Mouse (Mus musculus): ENCODE measurements around the gene Naaa.
A peak's percentile ranks its signal among the peaks of the same experiment; 100 is the strongest.

The Naaa gene

DNA sequence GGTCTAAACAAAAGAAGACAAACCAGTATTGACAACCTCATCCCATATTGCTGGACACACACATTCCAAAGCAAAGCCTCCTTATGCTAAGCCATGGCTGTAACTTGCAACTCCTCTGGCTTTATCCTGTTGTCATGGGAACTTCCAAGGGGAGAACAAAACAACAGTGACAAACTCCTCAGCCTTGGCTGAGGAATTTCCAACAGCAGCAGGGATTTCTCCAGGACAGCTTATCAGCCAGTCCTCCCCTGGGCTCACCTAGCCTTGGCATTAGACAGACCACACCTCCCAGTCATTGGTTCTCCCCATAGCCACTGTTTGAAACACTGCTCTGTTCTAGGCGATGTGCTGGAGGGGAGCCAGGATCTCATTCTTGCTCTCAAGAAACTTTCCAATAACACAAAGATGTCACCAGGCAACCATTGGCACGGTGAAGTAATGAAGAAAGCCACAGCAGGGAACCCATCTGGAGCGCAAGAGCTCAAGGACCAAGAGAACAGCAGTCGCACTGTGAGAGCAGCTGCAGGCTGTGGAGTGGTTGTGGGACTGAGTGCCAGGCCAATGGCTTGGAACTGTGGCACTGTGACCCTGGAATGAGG lies 14.1 kb downstream of the Naaa start:
- DNase-seq (ENCODE audit: low spot score in 2 of 2), result peak; percentile 58 to 85

DNA sequence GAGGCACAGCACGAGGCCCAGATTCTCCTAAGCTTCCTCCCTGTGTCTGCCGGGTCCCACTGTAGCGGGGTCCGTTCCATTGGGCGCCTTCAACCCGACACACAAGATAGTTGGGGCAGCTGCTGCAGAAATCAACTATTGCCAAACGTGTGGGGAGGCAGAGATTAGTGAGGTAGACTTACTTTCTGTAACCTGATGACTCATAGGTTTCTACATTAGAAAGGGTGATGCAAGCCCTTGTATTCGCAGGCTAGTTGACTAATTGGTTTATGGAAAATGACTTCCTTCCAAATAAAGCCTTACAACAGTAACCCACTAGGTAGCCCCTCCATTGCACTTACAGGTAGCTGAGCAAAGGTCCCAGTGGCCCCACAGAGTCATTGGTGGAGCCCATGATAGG lies 15.3 kb downstream of the Naaa start:
- DNase-seq (ENCODE audit: low spot score in 2 of 2), result no peak

DNA sequence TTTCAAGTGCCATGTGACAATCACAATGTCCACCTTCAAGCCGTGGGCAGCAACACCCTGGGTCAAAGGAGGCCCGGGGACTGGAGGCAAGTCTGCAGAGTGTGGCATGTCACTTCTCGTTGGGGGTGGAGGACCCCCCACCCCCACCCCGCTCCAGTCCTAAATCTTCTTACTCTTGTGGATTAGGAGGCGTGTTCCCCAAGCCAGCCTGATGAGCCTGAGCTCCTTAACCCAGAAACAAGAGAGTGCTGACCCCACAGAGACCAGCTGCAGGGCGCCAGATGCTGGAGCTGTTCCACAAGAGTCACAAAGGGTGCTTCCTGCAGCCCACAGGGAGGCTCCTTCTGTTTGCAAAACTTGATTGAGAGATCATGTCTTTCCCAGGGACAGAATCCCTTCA lies 21.8 kb downstream of the Naaa start, which contains the start of gene Ppef2:
Ppef2 (minus strand) TSS at position 61 of the 400 bp plus-strand sequence.
- no peak for DNase-seq (ENCODE audit: low spot score in 2 of 2)

DNA sequence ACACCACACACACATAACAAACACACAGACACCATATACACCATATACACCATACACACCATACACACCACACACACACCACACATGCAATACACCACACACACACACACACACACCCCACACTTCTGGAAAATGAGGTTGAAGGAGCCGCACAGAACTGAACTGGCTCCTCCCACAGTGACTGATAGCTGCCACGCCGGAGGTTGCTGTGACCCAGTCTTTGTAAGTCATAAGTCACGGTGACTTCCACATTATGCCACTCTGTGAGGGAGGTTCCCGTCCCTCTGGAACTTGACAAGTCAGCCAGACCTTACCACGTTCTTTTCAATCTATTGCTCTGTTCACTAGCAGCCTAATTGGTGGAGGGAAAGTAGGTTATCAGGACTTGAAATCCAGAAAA lies 23.5 kb downstream of the Naaa start:
- no peak for DNase-seq (ENCODE audit: low spot score in 2 of 2)

DNA sequence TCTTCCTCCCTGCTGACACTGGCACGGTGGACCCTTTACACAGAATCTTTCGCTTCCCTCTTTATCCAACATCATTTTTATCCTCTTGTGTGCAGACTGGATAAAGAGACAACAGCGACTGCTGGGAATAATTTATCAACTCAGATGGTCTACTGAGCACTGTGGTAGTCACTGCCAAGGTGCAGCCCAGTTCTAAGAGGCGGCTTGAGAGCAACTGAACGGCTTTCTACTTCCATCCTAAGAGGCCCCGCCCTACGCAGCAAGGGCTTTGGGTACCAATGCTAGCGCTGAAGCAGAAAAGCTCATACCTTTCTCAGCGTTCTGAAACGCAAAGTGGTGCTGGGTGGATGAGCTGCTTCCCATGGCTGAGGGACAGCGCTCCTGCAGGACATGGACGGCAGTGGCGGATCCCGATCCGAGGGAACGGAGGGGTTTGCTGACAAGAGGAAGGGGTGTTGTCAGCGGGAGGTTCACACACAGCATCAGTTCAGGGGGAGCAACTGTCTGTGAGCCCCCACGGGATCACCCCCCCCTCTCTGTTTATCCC lies 25.1 kb downstream of the Naaa start:
- DNase-seq (ENCODE audit: low spot score in 2 of 2), result peak in 1 of 2 experiments; percentile 9

DNA sequence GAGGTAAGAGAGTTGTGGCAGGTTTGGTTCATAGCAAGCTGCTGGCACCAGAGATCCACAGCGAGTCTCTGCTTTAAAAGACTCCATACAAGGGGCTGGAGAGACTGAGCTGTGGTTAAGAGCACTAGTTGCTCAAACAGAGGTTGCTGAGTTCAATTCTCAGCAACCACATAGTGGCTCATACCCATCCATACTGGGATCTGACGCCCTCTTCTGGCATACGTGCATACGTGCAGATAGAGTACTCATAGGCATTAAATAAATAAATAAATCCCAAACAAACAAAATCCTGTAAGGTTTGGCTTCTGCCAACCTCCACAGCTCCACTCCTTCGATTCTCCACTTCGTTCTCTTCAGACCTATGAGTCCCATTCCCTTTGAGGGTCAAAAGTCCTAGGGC lies 25.9 kb downstream of the Naaa start:
- no peak for DNase-seq (ENCODE audit: low spot score in 2 of 2)

DNA sequence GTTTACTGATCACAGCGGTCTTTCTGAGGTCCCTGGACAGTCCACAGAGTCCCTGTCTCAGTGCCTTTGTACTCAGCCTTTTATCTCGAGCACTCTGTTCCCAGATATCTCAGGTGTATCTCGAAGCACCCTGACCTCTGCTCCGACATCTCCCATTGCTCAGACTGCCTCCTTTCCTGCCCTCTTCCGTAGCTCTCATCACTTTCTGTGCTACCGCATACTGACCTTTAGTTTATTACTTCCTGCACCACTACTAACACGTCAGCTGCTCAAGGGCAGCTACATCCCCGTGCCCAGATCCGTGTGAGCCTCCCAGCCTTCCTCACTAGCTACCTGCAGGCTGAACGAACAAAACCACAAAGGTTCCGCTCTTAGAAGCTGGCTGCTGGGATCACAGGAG lies 29.4 kb downstream of the Naaa start:
- DNase-seq (ENCODE audit: low spot score in 2 of 2), result no peak

DNA sequence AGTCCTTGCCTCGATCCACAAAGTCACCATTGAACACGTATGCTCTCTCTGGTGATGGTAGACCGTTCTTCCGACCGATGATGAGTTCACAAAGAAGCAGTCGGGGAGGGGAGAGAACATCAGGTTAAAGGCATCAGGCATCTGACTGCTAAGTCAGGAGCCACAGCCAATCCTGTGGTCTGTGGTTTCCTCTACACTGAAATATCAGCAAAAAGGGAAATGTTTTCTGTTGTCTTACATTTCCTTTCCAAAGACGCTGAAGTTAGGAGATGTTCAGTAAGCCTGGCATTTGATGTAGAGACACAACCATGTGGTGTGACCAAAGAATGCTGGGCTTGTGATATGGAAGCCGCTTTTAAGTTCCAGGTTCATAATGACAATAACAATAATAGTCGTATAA lies 32.5 kb downstream of the Naaa start:
- DNase-seq (ENCODE audit: low spot score in 2 of 2), result no peak

DNA sequence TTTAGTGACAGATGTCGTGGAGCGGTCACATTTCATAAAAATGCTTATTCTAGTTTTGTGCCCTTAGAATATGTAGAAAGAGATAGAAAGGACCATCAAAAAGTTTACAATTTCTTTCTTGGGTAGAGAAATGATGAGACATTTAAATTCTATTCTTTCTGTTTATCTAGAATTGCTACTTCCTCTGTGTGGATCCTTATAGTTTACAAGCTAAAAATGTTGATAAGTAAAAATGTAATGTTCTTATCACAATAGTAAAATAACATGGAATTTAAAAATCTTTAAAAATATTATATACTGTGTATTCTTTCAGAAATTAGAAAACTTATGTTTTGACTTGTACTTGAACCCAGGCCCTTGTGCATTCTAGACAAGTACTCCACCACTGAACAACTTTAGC lies 33.1 kb downstream of the Naaa start:
- DNase-seq (ENCODE audit: low spot score in 2 of 2), result no peak

DNA sequence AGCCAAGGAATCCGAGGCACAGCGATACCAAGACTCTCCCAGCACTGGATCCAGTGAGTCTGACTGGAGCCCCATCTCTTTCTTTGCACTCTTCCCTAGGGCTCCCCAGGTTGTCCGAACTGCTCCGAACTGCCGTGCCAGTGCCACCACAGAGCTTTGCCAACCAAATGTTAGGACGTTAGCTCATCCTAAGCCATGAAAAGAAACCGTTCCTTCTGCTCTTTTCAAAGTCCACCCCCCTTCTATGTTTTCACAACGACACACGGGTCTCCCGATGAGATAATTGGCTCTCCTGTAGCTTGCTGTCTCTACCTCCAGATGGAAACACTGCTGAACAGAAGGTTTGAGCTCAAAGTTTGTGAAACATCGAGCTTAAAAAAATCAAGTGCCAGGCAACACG lies 37.2 kb downstream of the Naaa start:
- DNase-seq (ENCODE audit: low spot score in 2 of 2), result peak in 1 of 2 experiments; percentile 45

DNA sequence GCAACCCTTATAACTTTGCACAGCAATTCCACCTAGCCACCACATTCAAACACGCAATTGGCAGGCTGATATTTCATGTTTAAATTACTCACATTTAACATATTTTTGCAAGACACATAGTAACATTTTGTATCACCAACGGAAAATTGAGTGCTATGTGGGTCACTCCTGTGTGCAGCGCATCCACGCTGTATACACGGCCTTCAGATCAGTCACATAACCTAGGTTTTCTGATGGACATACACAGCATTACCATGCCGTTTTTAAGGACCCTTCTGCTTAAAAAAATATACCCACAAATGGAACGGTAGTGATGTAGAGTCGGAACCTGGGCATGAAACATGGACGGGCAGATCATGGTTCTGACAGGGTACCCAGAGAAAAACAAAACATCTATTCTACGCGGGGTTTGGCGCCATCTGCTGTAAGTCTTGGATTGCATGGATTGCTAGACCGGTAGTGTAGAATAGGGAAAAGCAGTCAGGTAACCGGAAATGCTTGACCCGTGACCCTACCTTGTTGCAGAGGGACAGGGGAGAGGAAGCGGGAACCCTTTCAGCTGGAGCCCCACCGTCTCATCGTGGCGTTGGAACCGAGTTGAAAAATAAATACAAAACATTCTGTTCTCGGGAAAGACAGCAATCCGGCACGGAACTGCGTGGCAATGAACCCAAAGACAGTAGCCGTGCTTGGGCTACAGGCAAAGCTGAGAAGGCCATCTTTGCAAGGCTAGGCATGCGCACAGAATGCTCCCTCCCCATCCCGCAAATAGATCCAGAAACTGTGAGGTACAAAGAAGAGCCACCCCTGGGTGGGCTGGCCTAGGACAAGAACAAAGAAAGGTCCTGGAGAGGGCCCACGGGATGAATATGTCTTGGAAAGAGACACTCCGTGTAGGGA lies 38.4 kb downstream of the Naaa start:
- peak; percentile 64 to 86 for DNase-seq (ENCODE audit: low spot score in 2 of 2)

DNA sequence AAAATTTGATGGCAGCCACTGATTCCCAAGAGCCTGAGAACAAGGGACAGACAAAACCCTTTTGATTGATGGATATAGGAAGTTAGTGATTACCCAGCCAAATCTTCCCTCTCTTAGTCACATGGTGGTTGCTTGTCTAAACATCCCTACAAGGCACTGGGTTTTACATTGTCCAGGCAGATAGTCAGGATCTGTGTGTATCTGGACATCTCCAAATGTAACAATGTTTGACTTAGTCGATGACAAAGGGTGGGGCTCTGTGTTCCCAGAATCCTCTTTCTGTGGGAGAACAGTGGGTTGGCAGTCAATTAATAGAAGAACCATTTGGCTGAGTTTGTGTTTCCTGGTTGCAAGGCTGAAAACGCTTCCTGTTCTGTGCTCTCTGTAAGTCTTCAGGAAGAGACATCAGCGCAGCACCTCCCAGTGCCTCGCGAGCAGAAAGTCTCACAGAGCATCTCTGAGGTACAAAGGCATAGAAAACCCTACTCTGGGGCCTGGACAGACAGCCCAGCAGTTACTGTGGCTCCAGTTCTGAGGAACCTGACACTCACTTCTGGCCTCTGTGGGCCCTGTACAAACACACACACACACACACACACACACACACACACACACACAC lies 42.9 kb downstream of the Naaa start:
- DNase-seq (ENCODE audit: low spot score in 2 of 2), result no peak

DNA sequence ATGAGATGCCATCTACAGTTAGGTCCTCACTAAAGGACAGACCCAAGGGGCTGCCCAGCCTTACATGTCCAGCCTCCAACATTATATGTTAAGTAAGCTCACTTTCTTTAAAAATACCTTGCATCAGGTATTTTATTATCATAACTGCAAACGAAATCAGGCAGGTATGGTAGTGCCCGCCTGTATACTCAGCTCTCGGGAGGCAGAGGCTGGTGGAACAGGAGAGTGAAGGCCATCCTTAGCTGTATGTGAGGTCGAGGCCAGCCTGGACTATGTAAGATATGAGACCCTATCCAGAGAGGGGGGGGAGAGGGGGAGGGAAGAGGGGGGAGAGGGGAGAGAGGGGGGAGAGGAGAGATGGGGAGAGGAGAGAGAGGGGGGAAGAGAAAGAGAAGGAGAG lies 44.6 kb downstream of the Naaa start:
- DNase-seq (ENCODE audit: low spot score in 2 of 2), result no peak

DNA sequence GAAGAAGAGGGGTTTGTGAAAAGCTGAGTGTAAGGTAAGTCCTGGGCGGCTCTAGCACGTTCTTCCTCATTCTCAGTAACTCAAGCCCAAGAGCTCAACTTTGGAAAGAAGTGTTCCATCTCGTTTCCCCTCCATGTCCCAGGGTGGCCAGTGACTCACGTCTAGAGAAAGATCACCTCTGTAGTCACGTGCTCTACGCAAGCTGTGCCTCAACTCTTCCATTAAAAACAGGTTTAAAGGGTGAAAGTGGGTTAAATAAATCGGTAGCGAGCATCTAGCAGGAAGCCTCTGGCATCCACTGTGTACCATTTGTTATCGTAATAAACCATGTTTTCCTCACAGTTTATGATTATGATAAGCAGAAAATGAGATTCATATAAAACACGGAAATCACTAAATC lies 46.1 kb downstream of the Naaa start:
- DNase-seq (ENCODE audit: low spot score in 2 of 2), result no peak

DNA sequence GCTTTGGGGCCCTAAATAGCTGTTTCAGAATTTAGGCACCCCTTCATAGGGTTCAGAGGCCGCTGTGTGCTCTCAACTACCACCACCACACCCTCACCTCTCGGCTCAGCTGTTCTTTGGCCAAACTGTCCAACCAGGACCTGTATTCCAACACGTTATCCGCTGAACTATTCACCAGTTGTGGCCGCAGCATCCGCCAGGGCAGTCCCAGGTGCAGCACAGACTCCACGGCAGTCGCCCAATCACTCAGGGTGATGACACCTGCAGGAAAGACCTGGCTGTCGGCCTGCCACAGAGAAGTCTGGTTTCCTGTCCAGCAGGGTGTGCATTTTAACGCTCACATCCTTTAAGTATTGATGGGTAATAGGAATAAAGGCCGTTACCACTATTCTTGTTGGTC lies 47.7 kb downstream of the Naaa start:
- no peak for DNase-seq (ENCODE audit: low spot score in 2 of 2)

DNA sequence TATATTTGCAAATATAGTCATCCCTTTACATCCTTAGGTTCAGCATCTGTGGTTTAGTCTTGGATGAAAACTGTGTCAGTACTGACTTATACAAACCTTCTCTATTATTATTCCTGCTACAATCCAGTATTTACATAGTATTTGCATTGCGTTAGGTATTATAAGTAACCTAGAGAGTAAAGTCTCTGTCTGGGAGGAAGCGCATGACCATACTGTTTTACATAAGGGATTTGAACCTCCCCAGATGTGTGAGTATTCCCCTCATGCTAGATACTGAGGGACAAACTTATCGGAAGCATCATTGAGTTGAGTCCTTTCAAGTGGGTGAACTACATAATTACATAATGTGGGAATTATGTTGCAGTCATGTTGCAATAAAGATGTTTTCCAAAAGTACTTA lies 48.5 kb downstream of the Naaa start:
- DNase-seq (ENCODE audit: low spot score in 2 of 2), result no peak

DNA sequence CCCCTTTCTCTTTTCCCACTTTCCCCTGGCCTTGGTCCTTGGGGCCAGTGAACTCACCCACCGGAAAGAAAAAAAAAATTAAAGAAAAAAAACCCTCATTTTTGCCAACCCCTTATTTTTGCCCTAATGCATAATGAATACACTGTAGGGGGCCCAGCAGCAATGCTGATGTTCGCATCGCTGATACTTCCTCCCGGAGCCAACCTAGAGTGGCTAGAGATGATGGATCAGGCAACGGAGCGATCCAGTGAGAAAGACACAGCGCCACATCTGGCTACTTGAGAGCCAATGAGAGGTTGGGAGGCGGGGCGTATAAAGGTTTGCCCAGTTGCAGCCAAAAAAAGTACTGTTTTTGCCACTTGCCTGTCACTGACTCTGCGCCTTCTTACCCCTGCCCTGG lies 49.2 kb downstream of the Naaa start:
- DNase-seq (ENCODE audit: low spot score in 2 of 2), result no peak

DNA sequence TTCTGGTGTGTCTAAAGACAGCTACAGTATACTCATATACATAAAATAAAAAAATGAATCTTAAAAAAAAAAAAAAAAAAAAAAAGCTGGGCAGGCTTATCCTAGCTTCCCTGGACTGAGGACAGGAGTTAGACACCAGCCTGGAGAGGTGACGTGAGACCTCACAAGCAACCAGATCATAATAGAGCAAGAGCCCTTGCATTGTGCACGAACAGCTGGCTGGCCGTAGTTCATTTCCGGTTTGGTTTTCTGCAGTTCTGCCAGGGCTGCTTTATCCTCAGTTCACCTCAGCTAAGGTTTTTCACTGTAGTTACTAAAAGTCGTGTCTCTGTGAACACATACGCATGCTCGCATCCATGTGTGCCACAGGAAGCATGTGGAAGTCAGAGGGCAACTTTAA lies 50.2 kb downstream of the Naaa start:
- no peak for DNase-seq (ENCODE audit: low spot score in 2 of 2)

DNA sequence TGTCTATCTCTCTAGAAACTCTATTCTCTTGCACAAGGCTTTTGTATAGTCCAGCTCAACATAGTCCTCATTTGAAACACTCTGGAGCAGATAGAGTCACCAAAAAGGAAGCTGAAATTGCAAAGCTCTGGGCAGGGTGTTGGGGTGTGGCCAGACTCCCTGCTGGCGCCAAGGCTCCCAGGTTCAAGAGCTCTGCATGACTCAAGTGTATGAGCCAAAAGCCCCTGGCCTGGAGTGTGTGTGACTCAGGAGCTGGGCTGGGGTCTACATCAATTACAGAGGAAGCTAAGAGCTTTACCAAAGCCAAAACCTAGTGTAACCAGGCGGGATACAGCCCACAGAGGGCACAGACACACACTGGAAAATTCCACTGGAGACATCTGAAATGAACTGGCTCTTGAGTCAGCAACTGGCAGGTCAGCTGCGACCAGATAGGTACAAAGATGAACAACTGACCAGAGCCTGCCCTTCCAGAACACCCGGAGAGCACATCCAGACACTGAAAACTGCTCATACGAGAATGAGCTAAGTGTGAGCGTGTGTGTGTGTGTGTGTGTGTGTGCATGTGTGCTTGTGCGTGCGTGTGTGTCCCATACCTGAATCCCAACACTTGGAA lies 57.6 kb downstream of the Naaa start:
- no peak for DNase-seq (ENCODE audit: low spot score in 2 of 2)

DNA sequence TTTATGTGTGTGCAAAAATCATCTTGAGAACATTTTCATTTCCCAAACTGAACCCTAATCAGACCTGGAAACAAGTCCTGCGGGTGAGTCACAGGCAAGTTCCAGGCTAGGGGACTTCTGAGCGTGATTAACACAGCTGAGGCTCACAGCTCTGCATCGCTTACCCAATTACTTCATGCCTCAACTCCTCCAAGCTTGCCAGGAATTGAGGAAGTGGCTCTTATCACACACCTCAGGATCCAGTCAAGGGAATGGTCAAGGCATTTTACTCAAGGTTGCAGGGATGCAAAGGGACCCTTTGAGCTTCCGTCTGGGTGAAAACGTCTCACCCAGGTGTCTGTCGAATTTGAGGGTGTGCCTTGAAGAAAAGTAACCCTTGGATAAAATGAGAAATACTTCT lies 58.1 kb downstream of the Naaa start:
- DNase-seq (ENCODE audit: low spot score in 2 of 2), result no peak

DNA sequence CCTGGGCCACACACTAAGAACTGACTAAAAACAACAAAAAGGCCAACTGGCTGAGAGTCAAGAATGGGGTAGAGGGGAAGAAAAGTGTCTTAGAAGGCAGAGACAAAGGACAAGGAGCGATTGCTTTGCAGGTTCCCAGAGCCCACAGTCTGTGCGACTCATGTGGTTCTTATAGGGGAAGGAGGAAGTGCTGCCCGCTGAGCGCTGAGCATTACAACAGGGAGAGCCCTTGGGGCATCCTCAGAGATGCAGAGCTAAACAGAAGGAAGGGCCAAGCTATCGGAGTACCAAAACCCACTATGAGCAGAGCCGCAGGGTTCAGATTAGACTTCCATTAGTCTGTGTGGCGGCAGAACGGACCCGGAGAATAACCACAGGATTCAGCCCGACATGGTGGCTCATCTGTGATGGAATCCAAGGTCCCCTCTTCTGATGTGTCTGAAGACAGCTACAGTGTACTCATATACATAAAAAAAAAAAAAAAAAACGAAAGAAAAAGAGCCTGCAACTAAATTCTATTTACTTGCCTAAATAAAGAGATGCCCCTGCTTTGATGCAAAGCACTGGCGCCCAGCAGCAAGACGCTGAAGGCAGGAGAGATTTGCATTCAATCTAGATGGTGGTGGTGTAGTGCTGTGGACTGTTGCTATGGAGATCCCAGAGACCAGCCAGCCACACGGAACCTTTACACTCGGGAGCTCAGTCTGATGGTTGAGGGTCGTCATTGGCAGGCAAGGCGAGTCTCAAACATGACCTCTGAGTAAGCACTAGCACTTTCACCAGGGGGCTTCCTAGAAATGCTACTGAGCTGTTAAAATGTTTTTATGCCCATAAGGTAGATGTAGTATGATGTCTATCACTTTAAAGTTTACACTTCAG lies 58.8 kb downstream of the Naaa start:
- DNase-seq (ENCODE audit: low spot score in 2 of 2), result no peak

Data from frontal cortex, postnatal 36 days (tissue).